Mouse (Mus musculus) megakaryocyte progenitor cell, adult 5-6 weeks (primary cell): ENCODE results near the gene Ston2. TPM values are rescaled to one million over a fixed set of nuclear protein-coding genes. Genes with fewer than 3 reads are reported as not detected.

ENCODE experiments used
- ATAC-seq: replicated peaks from 2 replicates; pipeline ENCODE4 v1.8.0; 2016; ENCODE audit warnings: mild to moderate bottlenecking, moderate TSS enrichment, inconsistent platforms; ENCODE audit not compliant: poor library complexity
- total RNA-seq, 2 experiments: library from RNA; stranded (forward) in 1 of 2; stranded (reverse) in 1 of 2; fragments of 157-497, 149-512 nt in 1 of 2; fragments of 200-1000 nt in 1 of 2; gene quantifications; 2 replicates each; pipeline versions ENCODE4 v1.2.3 to v1.2.4; 2015 to 2017

Gene Ston2
- total RNA-seq, 2 experiments from 2014 or later: 2.4 to 10.5 TPM

DNA sequence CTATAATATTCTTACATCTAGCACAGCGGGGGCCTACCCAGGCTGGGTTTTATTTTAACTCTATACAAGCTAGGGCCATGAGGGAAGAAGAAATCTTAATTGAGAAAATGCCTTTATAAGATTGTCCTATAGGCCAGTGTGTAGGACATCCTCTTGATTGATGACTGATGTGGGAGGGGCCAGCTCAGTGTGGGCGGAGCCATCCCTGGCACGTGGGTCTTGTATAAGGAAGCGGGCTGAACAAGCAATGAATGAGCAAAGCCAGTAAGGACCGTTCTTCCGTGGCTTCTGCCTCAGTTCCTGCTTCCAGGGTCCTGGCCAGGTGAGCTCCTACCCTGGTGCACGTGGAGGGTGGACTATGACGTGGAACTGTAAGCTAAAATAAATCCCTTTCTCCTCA lies 5.1 kb upstream of the Ston2 start:
- ATAC-seq: peak; percentile 38; the same call in 1 of the 2 replicates

DNA sequence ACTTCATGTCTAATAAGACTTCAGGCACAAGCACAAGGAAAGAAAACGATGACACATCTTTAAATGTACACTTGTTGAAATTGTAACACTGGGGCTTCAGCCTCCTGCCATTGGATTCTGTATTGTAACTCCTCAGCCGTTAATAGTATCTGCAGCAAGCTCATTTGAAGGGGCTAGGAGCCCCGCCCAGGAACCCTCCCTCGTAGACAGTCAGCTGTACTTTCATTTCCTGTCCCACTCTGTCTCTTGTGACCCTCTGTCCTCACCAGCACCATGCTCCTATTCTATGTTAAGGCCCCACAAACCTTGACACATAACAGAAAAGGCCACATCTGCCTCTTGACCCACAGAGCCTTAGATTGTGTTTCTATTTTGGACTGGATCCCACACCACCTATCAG lies 3.6 kb upstream of the Ston2 start:
- no peak for ATAC-seq

DNA sequence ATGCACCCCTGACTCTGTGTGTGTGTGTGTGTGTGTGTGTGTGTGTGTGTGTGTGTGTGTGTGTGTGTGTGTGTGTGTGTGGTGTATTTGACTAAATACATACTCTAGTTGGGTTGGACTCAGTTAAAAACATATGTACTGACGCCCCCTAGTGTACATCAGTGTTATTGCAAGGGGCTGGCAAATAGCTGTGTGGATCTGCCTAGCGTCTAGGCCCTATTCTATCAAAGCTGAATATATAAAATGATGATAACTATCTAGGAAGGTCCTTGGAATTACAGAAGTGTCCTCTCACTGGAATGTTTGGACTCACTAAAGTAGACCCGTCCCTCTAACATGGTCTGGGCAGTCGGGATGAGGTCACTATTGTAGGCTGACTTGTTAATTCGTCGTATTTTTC lies 1.6 kb upstream of the Ston2 start:
- peak; percentile 89 for ATAC-seq

DNA sequence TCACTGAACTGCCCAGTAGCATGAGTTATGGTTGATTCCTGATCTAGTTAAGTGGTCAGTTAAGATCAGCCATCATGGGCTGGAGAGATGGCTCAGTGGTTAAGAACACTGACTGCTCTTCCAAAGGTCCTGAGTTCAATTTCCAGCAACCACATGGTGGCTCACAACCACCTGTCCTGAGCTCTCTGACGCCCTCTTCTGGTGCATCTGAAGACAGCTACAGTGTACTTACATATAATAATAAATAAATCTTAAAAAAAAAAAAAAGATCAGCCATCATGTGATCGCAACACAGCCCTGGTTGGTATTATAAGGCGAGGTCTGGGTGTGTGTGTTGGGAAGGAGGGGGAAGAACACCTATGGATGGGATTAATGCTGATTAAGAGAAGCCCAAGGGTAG lies 259 bp upstream of the Ston2 start:
- ATAC-seq: peak; percentile 4; the same call in 1 of the 2 replicates

DNA sequence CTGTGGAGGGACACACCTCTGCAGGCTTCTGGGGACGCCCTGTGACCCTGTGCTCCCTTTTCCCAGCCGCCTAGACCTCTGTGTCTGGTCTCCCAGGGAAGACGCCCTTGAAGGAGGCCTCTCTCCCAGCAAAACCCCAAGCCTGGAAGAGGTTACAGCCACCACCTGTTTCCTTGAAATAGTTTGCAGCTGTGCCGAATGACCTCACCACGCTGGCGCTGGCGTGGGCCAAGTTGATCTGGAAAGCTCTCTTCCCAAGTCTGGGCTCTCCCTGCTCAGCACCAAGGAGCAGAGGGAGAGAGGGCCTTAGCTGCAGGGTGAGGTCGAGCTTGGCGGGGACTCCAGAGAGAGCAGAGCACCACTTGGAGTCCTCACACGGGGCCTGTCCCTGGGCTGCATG lies 1.8 kb downstream of the Ston2 start:
- no peak for ATAC-seq

DNA sequence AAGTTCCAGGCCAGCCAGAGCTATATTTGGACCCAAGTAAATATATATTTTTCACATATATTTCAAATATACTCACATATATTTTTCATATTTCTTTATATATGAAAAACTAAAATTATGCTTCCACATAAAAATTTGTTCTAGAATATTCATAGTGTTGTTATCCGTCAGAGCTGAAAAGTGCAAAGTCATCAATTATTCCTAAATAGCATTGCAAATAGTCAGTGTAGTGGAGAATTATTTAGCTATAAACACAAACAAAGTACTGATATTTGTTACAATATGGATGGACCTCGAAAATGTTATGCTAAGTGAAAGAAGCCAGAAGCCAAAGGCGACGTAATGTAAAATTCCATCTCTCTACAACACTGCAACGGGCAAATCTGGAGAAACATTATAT lies 6.8 kb downstream of the Ston2 start:
- no peak for ATAC-seq

DNA sequence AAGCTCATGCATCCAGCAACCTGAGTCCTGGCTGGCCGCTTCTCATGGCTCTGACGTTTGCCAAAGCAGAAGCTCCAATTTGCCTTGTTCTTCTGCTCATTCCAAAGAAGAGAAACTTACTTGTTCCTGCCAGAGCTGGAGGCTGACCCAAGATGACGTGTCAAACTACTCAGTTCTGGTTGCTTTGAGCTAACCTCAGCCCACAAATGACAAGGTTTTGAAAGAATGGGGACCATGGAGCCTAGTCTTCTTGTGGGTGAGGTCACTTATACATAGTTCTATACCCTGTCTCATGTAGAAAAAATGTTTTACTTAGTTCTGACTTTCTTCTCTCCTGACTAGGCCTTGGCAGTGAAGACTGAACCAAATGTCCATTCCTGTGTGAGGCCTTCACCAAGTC lies 7.7 kb downstream of the Ston2 start:
- ATAC-seq: no peak

DNA sequence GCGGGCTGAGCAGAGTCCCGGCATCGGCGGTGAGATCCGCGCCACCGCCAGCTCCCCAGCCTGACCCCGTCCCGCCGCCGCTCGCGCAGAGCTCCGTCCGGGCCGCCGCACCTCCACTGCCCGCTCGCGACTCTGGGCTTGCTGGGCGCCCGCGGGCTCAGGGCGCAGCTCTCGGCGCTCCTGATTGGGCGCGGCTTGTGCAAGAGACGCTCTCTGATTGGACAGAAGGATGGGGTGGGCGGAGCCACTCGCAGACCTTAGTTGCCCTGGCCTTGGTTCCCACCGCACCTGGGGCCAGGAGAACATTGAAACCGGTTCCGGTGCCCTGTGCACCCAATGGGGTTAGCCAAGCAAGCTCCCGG lies 9.2 kb downstream of the Ston2 start:
- peak; percentile 93 for ATAC-seq

DNA sequence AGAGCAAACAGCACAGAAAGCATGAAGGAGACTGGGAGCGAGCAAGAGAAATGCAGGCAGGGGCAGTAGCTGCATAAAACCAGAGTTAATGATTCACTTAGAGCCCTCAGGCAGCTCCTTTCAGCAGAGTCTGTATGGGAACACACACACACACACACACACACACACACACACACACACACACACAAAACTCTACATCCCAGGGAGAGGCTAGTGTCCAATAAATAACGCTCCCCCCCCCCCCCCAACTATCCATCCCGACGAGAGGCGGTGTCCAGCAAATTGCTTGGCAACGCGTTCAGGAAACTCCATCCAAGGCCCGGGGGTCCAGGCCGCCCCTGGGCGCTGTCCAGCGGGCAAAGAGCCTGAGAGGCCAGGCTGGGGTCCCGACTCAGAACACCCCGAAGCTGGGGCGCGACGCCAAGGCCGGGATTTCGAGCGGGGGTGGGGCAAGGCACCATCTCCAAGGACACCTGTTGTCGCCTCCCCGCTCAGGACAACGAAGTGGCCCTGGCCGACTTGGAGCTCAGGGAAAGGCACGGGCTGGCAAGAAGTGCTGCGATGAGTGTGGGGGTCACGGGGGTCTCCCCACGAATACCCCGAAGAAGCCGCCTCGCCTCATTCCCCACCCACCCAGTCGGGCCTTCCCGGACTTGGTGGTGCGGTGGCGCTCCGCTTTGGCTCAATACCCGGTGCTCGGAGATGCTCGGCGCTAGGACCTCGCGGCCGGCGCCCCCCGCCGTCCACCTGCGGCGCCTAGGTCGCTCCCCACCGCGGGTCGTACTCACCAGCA lies 9.8 kb downstream of the Ston2 start:
- no peak for ATAC-seq

DNA sequence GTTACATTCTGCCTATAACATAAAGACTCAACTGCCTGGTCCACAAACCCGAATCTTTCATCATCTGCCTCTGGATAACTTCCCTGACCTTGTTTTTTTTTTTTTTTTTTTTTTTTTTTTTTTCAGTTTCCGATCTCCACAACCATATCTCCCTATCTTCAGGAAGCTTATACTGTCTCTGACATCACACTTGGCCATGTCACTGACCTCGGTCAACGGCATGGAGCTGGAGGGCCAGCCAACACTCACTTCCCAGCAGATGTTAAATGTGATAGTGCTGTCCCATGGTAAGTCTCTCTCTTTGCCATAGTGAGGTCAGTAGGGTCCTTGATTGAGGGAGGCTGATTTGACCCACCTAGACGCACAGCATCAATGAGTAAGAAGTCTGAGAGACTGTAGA lies 11.8 kb downstream of the Ston2 start:
- 0 out of 2 replicates have a peak, but pooled peaks have one; percentile 5 for ATAC-seq

DNA sequence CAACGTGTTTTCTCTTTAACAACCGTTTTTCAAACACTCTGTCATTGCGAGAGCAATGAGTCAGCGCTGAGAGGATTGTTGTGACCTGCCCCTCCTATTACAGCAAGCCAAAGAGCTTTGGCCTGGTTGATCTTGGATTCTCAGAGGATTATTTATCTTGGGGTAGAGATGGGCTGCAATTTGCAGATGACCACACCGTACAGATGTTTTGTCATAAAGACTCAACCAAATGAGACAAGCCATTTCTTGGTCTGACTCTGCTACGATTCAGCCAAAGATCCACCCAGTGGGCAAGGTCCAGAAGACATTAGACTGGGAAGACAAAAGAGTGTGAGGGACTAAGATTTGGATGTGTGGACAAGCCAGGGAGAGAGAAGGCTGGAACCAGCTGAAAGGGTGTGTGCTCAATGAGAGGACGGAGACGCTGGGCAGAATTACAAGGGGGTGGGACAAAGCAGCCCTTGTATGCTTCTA lies 13.3 kb downstream of the Ston2 start:
- ATAC-seq: peak; percentile 34

DNA sequence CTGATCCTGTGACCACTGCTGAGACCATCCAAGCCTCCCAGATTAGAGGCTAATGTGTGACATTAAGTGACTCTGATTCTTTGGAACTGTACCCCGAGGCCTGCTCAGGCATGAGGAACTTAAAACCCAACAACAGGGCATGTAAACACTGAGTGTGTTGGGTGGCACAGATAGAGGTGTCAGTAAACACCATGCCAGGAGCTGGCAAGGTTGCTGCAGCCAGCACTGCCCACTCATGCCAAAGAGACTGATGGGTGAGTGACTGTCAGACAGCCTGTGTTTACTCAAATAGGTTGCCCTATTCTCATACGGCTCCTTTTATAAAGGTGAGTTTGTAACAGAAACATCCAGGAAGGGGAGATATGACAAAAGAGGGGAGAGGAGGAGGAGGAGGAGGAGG lies 19.3 kb downstream of the Ston2 start:
- no peak for ATAC-seq

DNA sequence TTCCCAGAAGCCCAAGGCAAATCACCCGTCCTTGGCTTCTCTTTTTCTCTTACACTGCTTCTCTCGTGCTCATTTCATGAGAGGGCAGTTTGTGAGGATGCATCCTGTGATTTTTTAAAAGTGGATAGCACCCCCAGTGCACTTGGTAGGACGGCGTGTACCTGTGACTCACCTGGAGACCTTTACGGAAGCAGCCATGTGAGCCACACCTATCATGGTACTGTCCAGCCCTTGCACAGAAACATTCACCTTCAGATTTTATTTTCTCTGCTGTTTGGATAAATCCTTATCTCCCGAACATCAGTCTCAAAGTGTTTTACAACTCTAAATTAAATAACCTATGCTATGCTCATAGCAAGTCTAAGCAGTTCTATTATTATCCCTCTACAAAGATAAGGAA lies 20.0 kb downstream of the Ston2 start:
- no peak for ATAC-seq

DNA sequence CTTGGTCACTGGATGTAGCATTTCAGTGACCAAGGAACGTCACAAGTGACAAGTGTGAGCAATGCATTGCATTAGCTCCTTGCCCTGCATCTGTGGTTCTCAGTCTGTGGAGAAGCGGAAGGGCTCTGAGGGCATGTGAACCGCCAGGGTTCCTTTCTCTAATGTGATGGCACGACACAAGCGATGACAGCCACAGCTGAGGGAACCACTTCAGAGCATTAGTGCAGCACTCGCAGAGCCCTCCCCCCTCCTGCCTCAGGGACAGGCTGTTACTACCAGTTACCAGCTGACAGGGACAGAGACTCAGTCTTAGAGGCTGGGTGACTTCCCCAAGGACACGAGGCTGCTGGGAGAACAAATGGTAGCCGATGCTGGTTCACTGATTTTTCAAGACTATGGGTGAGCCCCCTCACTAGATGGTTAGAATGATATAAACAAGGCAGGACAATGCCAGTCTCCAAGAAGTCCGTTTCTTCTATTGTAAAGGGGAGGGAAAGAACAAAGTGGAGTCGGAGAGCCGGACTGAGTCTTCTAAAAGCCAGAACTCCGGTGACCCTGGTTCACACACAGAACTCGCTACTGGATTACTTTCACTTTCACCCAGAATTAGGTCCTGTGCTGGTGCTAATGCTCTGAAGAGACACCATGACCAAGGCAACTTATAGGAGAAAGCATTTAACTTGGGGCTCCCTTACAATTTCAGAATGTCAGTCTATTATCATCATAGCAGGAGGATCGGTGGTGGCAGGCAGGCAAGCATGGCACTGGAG lies 21.7 kb downstream of the Ston2 start:
- peak; percentile 72 for ATAC-seq

DNA sequence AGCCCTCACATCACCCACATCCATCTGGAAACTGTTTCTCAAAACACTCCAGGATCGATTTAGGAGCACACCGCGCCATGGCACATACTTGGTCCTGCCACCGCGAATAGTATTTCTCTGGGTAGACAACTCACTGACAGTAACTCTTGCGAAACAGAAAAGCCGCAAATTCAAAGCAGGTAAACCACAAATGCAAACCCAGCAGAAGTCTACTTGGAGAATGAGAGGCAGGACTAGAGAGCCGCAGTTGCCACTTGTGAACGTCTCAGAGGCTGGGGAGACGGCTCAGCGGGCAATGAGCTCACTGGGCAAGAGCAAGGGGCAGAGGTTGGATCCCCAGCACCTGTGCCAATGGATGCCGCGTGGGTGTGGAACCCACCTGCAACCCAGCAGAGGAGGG lies 22.7 kb downstream of the Ston2 start:
- peak; percentile 48 for ATAC-seq

DNA sequence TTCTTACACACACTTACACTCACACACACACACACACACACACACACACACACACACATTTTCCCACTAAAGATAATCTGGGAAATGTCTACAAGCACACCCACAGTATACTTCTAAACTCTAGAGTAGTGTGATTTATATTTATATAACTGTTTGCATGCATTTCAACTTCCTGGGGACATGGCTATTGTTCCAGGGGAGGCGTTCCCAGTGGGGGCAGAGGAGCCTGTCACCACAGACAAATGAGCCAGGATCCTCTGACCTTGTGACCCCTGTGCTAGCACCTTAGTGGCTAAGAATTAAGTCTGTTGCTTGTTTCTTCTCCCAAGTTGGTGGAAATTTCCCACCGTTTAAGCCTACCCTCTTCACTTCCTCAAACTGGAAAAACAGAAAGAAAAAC lies 23.1 kb downstream of the Ston2 start:
- peak; percentile 23 for ATAC-seq

DNA sequence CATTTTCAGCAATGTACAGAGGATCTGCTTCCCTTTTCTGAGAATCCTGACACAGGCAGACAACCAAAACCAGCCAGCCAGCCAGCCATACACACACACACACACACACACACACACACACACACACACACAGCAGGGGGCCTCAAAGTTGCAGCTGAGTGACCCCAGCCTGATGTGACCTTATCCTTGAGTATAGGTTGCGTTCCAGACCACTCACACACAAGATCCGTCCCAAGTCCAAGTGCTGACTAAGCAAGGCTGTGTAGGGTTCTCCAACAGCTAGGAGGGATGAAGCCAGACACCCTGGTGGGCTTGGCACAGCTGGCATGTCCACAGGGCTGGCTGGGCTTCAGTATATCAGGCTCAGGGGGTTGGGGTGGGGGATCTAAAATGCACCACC lies 23.7 kb downstream of the Ston2 start:
- peak; percentile 10 for ATAC-seq

DNA sequence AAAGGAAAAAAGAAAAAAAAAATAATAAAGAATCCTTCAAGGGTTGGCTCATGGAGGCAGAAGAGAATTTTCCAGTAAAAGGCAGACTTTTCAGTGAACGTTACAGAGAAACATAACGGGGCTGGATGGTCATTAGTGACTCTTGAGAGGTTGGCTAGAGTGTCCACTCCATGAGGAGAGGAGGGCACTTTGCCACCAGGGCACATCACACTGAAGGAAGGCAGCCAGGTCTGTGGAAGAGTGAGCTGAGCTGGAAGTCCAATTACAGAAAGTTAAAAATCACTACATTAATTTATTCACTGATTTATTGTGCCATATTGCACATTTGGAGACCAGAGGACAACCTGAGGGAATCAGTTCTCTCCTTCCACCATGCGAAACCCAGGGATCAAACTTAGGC lies 28.4 kb downstream of the Ston2 start:
- no peak for ATAC-seq

DNA sequence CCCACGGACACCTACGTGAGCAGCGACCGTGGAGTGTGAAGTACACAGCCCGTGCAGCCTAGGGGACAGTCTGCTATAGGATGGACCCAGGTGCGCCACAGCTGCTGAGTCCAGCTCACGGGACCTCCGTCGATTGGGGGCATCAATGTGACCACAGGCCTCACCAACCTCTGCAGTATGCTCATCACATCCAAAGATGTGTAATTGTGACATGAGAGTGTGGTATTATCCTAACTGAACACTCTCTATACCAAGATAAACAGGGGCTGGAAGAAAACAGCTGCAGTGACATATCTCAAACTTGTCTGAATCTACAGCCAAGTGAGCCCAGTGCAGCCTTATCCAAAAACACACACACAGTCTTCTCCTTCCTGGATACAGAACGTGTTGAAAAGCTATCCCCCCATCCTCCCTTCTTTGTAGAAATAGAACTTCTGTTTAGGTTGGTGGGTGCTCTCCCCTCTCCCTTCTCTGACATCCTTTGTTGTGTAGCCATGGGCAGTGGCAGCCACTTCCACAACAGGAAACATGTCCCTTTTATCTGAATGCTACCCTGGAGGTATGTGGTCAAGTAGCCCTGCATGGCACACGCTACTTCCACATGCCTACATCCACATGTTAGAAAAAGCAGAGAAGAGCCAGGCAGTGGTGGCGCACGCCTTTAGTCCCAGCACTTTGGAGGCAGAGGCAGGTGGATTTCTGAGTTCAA lies 30.2 kb downstream of the Ston2 start:
- peak; percentile 63 for ATAC-seq

DNA sequence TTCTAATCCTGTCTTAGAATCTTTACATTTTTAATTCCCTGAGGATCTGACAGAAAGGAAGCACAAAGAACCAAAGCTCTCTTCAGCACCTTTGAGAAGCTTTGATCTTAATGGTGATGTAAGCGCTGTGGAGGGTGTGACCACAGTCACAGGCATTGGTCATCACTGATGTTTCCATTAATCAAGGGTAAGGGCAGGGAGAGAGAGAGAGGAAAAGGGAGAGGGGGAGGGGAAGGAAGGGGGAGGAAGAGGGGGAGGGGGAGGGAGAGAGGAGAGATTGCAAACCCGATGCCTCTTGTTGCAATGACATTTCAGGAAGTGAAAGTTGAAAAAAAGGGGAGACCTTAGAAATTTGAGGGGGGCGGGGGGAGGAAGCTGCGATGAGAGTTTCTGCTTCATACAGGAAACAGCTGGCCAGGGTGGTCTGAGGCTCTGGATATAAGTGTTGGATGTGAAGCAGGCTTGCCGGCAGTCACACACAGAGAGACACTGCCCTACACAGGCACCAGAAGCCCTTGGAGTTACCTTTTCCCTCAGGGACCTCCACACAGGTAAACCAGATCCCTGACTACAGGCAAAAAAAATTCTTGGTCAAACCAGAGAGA lies 31.5 kb downstream of the Ston2 start:
- ATAC-seq: peak; percentile 71

DNA sequence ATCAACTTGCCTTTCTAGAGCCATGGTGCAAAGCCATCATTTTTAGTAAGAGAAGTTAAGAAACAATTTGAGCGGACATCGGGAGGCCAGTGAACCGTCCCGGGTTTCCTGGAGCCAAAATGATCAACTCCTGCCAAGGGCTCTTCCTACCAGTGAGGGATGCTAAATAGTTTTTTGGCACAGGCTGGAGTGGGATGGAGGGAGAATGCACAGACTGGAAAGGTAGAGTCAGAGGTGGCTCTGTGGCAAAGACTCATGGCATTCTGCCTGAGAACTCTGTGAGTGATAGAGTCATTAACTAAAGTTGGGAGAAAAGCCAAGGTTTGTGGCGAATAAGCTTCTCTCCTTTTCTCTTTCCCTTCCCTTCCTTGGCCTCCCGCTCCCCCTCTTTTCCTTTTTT lies 33.6 kb downstream of the Ston2 start:
- ATAC-seq: no peak
